Mouse (Mus musculus) small intestine, adult 2 months (tissue): Measurements from ENCODE around the gene Txnl4b. TPM values are rescaled to one million over a fixed set of nuclear protein-coding genes. Genes with fewer than 3 reads are reported as not detected.
A peak's percentile ranks its signal among the peaks of the same experiment; 100 is the strongest.

ENCODE experiments used
- H3K27ac ChIP-seq: fragments of 200-500 bp; 2 replicates; pipeline ENCODE4 v1.5.1; 2012; ENCODE audit warnings: low read depth, low read length, control low read depth, inconsistent platforms; ENCODE audit not compliant: insufficient read depth
- H3K27me3 ChIP-seq: fragments of 200-500 bp; 2 replicates; pipeline ENCODE4 v1.6.1; 2012; ENCODE audit warnings: mild to moderate bottlenecking, moderate library complexity, low read length, inconsistent platforms; ENCODE audit not compliant: control insufficient read depth, insufficient read depth
- H3K36me3 ChIP-seq: fragments of 200-500 bp; 2 replicates; pipeline ENCODE4 v1.6.1; 2012; ENCODE audit warnings: mild to moderate bottlenecking, low read length, control low read depth, inconsistent platforms; ENCODE audit not compliant: control insufficient read depth, insufficient read depth
- H3K4me1 ChIP-seq: fragments of 200-500 bp; 2 replicates; pipeline ENCODE4 v1.6.1; 2012; ENCODE audit warnings: low read length, inconsistent platforms, mixed read lengths; ENCODE audit not compliant: control insufficient read depth, insufficient read depth, insufficient read length
- H3K4me3 ChIP-seq: fragments of 200-500 bp; 2 replicates; pipeline ENCODE4 v1.5.1; 2012; ENCODE audit warnings: low read depth, mild to moderate bottlenecking, control low read depth, inconsistent platforms, low read length, moderate library complexity
- CTCF ChIP-seq: fragments of 200-500 bp; IDR thresholded peaks from 2 replicates; pipeline ENCODE4 v1.5.1; 2012; ENCODE audit warnings: low read depth, mild to moderate bottlenecking, control low read depth, inconsistent platforms, low read length, moderate library complexity, mixed read lengths; ENCODE audit not compliant: insufficient replicate concordance, insufficient read length; ENCODE audit errors: extremely low read depth
- POLR2A ChIP-seq: fragments of 200-500 bp; IDR thresholded peaks from 2 replicates; pipeline ENCODE4 v1.6.1; 2012; ENCODE audit warnings: low read depth, mild to moderate bottlenecking, control low read depth, inconsistent platforms, low read length, moderate library complexity
- WGBS: fragments of 180-500 bp; shearing (Covaris S2); methylation state at CpG from one replicate; pipeline ENCODE4 v1.1.7; 2018; 5-methylcytosine and 5-hydroxymethylcytosine counted together
- polyA plus RNA-seq: library from polyadenylated mRNA; depleted of rRNA; stranded (reverse); fragments of >200 nt; gene quantifications from 2 replicates; pipeline ENCODE4 v1.2.3, GENCODE M21; 2012

Gene Txnl4b
- polyA plus RNA-seq, 1 experiment: 3.5 TPM

GRCm38 (mm10) chr8:109595854-109596253, 30.2 kb downstream of the Txnl4b start:
- Histone ChIP-seq H3K4me3 (no peak overlapping the region), H3K4me1 (no peaks in the 10 kb centered on the region), H3K27me3 (no peaks in the 10 kb centered on the region), H3K36me3 (peaks cover 10% of the 10 kb centered on the region), H3K27ac (no peak overlapping the region)
- TF ChIP-seq POLR2A (no peak), CTCF (peak; percentile 85; the same call in 1 of the 2 replicates)
- 44% methylated on average over 8 of the region's 8 CpGs for WGBS

GRCm38 (mm10) chr8:109606725-109607124, 41.0 kb downstream of the Txnl4b start:
- TF ChIP-seq CTCF (no peak), POLR2A (no peak)
- Histone ChIP-seq H3K27ac (no peak overlapping the region), H3K27me3 (no peaks in the 10 kb centered on the region), H3K4me3 (no peak overlapping the region), H3K36me3 (peaks cover 18% of the 10 kb centered on the region), H3K4me1 (peaks cover 3% of the 10 kb centered on the region; the same call in 1 of the 2 replicates)
- 79% methylated on average over 2 of the region's 2 CpGs for WGBS

- Histone ChIP-seq H3K4me1 (peaks cover 3% of the 10 kb centered on the region; the same call in 1 of the 2 replicates), H3K36me3 (peaks cover 16% of the 10 kb centered on the region; the same call in 1 of the 2 replicates), H3K27ac (no peak overlapping the region), H3K27me3 (no peaks in the 10 kb centered on the region), H3K4me3 (peak overlapping the region; percentile 86; the same call in 1 of the 2 replicates)
- WGBS: 9% methylated on average over 12 of the region's 12 CpGs
- no peak for TF ChIP-seq POLR2A
- no peak for TF ChIP-seq CTCF
These were observed 42.0 kb downstream of the Txnl4b start for GRCm38 (mm10) chr8:109607650-109608049.

DNA sequence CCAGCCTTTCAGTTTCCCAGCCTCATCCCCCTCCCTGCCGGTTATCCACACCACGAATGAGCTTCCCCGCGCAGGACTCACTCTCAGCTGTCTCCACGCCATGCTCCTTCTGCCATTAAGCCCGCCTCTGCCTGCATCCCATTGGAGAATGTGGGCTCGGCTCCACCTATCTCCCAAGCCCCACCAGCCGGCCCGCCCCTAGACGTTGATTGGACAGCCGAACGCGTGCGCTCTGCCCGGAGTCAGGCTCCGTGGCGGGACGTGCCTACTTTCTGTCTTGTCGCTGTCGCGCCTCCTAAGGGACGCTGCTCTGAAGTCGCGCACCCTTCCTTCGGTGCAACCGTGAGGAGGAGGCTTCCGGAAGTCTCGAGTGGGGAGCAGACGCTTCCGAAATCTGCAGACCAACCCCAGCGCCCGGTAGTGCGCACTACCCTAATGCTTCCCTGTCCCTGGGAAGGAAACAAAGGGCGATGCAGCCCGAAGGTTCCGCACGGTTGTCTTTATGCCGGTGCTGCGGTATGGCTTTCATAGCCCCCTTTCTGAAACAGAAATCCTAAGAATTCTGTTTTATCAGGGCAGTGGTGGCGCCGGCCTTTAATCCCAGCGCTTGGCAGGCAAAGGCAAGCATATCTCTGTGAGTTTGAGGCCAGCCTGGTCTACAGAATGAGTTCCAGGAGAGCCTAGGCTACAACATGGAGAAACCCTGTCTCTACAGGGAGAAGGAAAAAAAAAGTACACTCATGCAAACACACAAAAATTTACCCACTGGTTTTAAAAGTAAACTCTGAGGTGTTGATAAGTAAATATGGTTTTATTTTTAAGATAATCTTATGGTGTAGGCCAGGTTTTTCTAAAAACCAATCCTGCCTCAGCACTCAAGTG, 42.8 kb downstream of the Txnl4b start, which contains the start of gene Dhodh:
TSS of gene Dhodh (minus strand) at position 403 of the 882 bp plus-strand sequence.
- H3K4me1 ChIP-seq: peaks cover 3% of the 10 kb centered on the region; the same call in 1 of the 2 replicates
- H3K4me3 ChIP-seq: peak within 1 kb of the TSS; percentile 86
- H3K36me3 ChIP-seq: peaks cover 11% of the 10 kb centered on the region; the same call in 1 of the 2 replicates
- TF ChIP-seq CTCF (no peak), POLR2A (peak; percentile 79)
- WGBS: under 1% methylated on average over 42 of the region's 42 CpGs
- H3K27me3 ChIP-seq: no peaks in the 10 kb centered on the region
- H3K27ac ChIP-seq: peak within 1 kb of the TSS; percentile 97

- H3K4me3 ChIP-seq: no peak overlapping the region; the same call in 1 of the 2 replicates
These were observed 43.4 kb downstream of the Txnl4b start for GRCm38 (mm10) chr8:109609153-109609502.

DNA sequence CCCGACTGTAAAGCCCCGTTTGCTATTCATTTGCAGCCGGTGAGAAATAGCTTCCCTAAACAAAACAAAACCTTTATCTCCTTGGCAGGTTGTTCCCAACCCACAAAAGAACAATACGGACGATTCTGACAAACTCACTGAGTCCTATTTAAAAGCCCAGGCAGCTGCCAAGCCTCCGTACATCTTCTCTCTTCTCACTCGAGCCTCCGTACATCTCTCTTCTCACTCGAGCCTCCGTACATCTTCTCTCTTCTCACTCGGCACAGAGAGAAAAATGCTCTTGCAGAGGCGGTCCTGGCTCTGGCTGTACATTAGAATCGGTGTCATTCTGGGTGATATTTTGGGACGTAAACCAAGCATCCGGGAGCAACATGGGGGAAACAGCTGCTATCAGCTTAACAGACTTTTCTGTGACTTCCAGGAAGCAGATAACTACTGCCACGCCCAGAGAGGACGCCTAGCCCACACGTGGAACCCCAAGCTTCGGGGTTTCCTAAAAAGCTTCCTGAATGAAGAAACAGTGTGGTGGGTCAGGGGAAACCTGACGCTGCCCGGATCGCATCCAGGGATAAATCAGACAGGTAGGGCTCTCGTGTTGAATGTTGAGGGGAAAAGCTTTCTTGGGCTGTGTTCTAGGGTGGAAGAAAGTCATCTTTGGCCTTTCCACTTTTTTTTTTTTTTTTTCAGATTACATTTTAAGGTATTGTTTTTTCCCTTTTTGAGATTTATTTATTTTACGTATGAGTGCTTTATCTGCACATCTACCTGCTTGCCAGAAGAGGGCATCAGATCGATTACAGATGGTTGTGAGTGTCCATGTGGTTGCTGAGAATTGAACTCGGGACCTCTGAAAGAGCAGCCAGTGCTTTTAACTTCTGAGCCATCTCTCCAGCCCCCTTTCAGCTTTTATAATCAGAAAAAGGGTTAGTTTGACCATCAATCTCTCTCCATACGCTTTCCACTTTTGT, 48.8 kb downstream of the Txnl4b start, which contains the start of gene Pkd1l3:
TSS of gene Pkd1l3 (plus strand) at position 275 of the 968 bp plus-strand sequence.
- Histone ChIP-seq H3K27me3 (no peaks in the 10 kb centered on the region), H3K4me1 (no peaks in the 10 kb centered on the region), H3K36me3 (no peaks in the 10 kb centered on the region), H3K4me3 (peak within 1 kb of the TSS; percentile 45), H3K27ac (no peak within 1 kb of the TSS)
- TF ChIP-seq POLR2A: no peak
- 46% methylated on average over 27 of the region's 27 CpGs for WGBS

More at GRCm38 (mm10) chr8:109609153-109609502, 43.4 kb downstream of the Txnl4b start:
- 0 out of 2 replicates have a peak, but pooled peaks cover 6% of the 10 kb centered on the region for H3K36me3 ChIP-seq
- 2% methylated on average over 5 of the region's 5 CpGs for WGBS
- peaks cover 3% of the 10 kb centered on the region; the same call in 1 of the 2 replicates for H3K4me1 ChIP-seq
- peak overlapping the region; percentile 20 for H3K27ac ChIP-seq
- no peaks in the 10 kb centered on the region for H3K27me3 ChIP-seq
- no peak for TF ChIP-seq CTCF
- TF ChIP-seq POLR2A: no peak
